Mouse (Mus musculus) spleen, postnatal 36 days (tissue): ENCODE results near the gene Zg16.

Experiments used
- DNase-seq, 2 experiments: peaks; one replicate each; pipeline ENCODE4 v3.0.0; 2022; ENCODE audit warnings: low spot score in 2 of 2, mixed read lengths in 1 of 2

Zg16 gene

GRCm38 (mm10) chr7:127021563-127022527 is 65.3 kb downstream of the Zg16 start:
- no peak for DNase-seq

GRCm38 (mm10) chr7:127020901-127021562 is 66.1 kb downstream of the Zg16 start, which contains the start of the genes Gm42742 and Prrt2:
Gm42742 (minus strand) TSS chr7:127021097.
Prrt2 (minus strand) TSS chr7:127021211.
- DNase-seq: peak in 1 of 2 experiments; percentile 51

- DNase-seq: no peak
Measured at GRCm38 (mm10) chr7:127020491-127020890, 66.6 kb downstream of the Zg16 start.

- DNase-seq: no peak
Measured at GRCm38 (mm10) chr7:127020031-127020430, 67.1 kb downstream of the Zg16 start.

- no peak for DNase-seq
Measured at GRCm38 (mm10) chr7:127019306-127019960, 67.7 kb downstream of the Zg16 start.

GRCm38 (mm10) chr7:127018416-127019305 is 68.5 kb downstream of the Zg16 start:
- DNase-seq: no peak

GRCm38 (mm10) chr7:127017950-127018345 is 69.2 kb downstream of the Zg16 start:
- no peak for DNase-seq

- peak; percentile 97 to 98 for DNase-seq
Measured at GRCm38 (mm10) chr7:127016971-127017949, 69.9 kb downstream of the Zg16 start, which contains the start of gene Pagr1a. Pagr1a (minus strand) TSS chr7:127017352.

GRCm38 (mm10) chr7:127016486-127016938 is 70.6 kb downstream of the Zg16 start:
- DNase-seq: no peak

GRCm38 (mm10) chr7:127016481-127016485 is 70.8 kb downstream of the Zg16 start, which contains the start of gene Pagr1b:
Pagr1b (minus strand) TSS chr7:127016484.
- no peak for DNase-seq

- DNase-seq: peak; percentile 54 to 66
Measured at GRCm38 (mm10) chr7:127016081-127016480, 71.0 kb downstream of the Zg16 start.

GRCm38 (mm10) chr7:127014993-127015392 is 72.1 kb downstream of the Zg16 start:
- no peak for DNase-seq

GRCm38 (mm10) chr7:127014320-127014719 is 72.8 kb downstream of the Zg16 start, which contains the start of gene Mvp:
Mvp (minus strand) TSS chr7:127014621.
- DNase-seq: peak; percentile 66 to 73

- no peak for DNase-seq
Measured at GRCm38 (mm10) chr7:127013385-127013784, 73.7 kb downstream of the Zg16 start.

- no peak for DNase-seq
Measured at GRCm38 (mm10) chr7:127012845-127013244, 74.3 kb downstream of the Zg16 start.

- no peak for DNase-seq
Measured at GRCm38 (mm10) chr7:127012374-127012773, 74.8 kb downstream of the Zg16 start.

- DNase-seq: no peak
Measured at GRCm38 (mm10) chr7:127011717-127012116, 75.4 kb downstream of the Zg16 start.

GRCm38 (mm10) chr7:127011051-127011450 is 76.1 kb downstream of the Zg16 start:
- DNase-seq: no peak

GRCm38 (mm10) chr7:127009307-127010085 is 77.6 kb downstream of the Zg16 start:
- DNase-seq: no peak
